Mouse (Mus musculus): Measurements from ENCODE around the gene Cdk11b.
"Not testable (repeated sequence)": the region's sequence is repeated elsewhere in the genome, so short reads cannot be mapped to it uniquely, and the experiment has no call there.

The Cdk11b gene

DNA sequence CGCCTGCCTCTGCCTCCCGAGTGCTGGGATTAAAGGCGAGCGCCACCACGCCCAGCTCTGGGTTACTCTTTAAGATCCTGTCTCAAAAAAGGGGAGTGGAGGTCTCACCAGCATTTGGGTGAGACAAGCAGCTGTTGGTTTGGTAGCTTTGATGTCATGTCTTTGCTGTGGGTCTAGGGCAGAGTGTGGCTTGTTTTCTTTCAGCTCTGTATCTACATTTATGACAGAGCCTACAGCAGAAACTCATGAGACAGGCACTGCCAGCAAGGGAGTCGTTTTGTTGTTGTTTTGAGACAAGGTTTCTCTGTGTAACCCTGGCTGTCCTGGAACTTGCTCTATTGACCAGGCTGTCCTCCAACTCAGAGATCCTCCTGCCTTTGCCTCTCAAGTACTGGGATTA lies 20.9 kb upstream of the Cdk11b start:
- ATAC-seq (ENCODE audit: insufficient number of reproducible peaks, low FRiP score, low TSS enrichment), result no peak

DNA sequence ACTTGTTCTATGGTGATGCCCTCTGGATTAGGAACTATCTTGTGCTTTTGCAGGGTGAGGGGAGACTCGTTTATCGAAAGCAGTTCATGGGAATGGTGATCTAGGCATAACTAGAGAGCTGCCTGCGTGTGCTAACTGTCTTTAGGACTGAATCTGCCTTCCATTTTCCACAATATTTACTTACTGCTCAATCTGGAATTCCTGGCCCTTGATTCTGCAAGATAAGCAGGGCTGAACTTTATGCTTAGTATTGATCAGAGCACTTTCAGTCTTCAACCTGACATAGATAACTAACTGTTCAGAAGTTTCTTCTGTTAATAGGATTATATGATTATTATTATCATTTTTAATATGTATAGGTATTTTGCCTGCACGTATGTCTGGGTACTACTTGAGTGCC lies 19.5 kb upstream of the Cdk11b start:
- ATAC-seq (ENCODE audit: insufficient number of reproducible peaks, low FRiP score, low TSS enrichment), result no peak

DNA sequence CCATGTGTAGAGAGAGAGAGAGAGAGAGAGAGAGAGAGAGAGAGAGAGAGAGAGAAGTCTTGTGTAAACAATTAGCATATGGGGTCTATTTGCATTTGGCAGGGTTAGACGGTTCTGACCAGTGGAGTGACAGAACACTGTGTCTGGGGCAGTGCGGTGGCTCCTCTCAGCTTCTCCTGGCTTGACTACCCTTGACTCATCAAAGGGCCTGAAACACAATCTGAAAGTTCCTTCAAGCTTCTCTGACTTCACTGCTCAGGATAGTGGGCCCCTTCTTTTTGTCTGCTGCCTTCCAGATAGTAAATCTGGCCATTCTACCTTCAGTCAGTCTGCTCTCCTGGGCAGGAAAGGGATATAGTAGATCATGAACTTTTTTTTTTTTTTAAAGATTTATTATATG lies 17.8 kb upstream of the Cdk11b start:
- no peak for ATAC-seq (ENCODE audit: insufficient number of reproducible peaks, low FRiP score, low TSS enrichment)

DNA sequence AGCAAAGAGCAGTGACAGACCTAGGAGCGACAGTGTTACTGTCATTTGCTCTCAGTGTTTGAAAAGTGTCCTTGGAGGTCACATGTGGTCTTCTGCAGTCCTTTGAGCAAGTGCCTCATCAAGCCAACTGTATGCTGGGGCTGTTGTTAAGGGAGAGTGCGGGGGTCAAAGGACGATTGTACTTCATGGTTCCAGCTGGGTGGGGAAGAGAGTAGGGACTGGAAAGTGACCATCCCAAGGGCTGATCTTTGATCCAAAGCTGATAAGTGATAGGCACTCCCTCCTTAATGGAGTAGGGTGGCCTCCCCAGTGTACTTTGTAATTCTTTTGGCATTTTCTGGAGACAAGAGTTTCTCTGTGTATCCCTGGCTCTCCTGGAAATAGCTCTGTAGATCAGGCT lies 12.8 kb upstream of the Cdk11b start:
- no peak for ATAC-seq (ENCODE audit: insufficient number of reproducible peaks, low FRiP score, low TSS enrichment)

DNA sequence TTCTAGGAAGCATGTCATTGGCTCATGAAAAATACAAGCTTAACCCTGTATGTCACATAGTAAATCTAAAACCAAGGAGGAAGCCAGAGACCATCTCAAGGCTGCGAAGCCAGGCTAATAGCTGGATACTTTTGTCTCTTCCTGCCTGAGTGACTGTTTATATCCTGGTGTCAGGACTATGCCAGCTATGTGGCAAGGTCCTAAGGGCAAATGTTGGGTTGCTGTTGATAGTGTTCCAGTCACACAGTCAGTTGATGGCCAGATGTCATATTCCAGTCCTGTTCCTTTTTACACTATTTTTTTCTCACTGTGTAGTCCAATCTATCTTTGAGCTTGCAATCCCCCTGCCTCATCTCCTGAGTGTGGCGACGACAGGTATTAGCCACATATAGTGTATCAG lies 11.4 kb upstream of the Cdk11b start:
- no peak for ATAC-seq (ENCODE audit: insufficient number of reproducible peaks, low FRiP score, low TSS enrichment)

DNA sequence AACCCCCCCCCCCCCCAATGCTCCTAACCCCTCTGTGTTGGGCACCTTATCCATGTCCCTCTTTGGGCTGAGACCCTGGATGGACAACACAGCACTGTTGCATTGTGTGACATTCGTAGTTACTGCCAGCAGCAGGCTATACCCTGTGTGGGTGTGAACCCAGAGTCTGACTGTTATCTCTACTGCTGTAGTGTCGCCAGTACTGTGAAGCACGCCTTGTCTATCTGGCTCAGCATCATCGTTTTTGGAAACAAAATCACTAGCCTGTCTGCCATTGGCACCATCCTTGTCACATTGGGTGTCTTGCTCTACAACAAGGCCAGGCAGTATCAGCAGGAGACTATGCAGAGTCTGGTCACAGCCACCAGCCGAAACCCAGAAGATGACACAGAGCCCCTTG lies 6.3 kb upstream of the Cdk11b start:
- no peak for ATAC-seq (ENCODE audit: insufficient number of reproducible peaks, low FRiP score, low TSS enrichment)

DNA sequence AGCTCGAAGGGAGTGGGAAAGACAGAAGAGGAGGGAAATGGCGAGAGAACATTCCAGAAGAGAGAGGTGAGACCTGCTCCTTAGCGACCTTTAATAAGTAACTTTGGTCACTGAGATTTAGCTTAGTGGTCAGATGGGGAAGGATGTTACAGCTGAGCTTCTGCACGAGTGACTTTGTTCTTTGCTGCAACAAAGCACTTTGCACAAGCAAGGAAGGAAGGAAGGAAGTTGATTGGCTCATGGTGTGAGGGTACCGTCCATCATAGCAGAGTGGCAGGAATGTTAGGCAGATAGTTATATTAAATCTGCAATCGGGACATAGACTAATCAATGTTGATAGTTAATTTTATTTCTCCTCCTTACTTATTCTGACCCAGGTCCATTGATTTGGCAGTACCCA lies 5.6 kb downstream of the Cdk11b start:
- ATAC-seq (ENCODE audit: insufficient number of reproducible peaks, low FRiP score, low TSS enrichment), result no peak

DNA sequence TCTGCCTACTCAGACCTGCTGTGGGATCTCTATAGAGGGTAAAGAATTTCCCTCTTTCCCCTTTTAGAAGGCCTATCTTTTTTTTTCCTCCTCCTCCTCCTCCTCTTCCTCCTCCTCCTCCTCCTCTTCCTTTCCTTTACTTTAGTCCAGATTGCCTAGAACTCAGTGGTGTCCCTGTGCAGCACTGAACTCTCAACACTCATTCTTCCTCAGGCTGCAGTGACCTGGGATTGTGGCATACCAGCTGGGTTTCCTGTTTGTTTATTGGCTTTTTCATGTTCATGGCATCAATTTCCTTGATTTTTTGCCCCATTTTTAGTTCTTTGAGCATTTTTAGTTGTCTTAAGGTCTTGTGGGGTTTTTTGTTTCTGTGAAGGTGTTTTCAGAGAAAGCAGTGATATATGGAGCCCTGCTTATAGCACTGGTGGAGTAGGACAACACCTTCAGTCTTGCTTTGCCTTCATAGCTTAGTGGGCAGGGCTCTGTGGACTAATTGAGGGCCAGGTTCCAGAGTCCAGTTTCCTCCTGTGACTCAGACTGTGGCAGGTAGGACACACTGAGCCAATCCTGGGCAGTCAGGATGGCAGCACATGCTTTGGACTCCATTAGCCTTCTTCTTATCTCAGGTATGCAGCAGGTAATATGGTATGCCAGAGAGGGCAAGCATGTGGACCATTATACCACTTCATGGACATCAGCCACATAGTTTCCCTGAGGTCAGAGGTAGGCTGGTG lies 11.3 kb downstream of the Cdk11b start:
- no peak for ATAC-seq (ENCODE audit: insufficient number of reproducible peaks, low FRiP score, low TSS enrichment)

DNA sequence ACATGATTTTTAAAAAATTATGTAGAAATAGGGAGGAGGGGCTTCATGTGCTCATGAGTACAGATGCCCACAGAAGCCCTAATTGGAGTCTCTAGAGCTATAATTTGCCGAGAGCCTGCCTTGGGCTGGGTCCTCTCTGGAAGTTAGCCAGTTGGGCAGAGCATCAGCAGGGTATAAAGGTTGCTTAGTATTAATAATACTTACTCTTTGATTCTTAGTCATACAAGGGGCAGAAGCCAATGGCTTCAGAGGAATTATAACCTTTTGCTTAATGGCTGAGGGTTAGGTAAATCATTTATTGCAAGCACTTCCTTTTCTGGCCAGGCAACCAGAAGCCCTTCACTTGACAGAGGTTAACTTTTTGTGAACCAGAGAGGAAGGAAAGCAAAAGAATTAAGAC lies 18.9 kb downstream of the Cdk11b start:
- ATAC-seq (ENCODE audit: insufficient number of reproducible peaks, low FRiP score, low TSS enrichment), result no peak

DNA sequence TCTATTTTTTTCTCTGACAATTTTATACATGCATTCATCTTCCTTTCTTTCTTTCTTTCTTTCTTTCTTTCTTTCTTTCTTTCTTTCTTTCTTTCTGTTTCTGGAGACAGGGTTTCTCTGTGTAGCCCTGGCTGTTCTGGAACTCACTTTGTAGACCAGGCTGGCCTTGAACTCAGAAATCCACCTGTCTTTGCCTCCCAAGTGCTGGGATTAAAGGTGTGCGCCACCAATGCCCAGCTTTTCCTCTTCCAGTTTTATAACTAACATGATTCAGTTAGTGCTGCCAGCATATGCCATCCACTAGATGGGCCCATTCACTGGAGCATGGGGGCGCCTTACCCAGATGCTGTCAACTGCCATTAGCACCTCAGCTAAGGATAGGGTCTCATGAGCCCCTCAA lies 20.7 kb downstream of the Cdk11b start, which contains the start of gene Gm10563:
TSS of gene Gm10563 (minus strand) at position 101 of the 400 bp plus-strand sequence.
- not testable (repeated sequence) for ATAC-seq (ENCODE audit: insufficient number of reproducible peaks, low FRiP score, low TSS enrichment)

DNA sequence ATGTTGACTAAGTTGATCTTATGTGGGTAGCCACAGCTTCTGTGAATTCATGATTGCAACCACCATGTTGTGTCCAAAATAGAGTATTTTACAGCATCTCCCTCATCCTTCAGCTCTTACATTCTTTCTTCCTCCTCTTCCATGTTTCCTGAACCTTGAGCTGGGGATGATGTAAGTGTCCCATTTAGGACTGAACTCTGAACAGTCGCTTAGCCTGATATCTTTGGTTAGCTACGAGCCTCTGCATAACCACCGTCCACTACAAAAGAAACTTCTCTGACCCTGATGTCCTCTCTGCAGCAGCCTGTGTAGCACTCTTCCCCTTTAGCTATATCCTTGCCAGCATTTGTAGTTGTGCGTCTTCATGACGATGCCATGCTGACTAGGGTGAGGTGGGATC lies 21.1 kb downstream of the Cdk11b start:
- ATAC-seq (ENCODE audit: insufficient number of reproducible peaks, low FRiP score, low TSS enrichment), result no peak

DNA sequence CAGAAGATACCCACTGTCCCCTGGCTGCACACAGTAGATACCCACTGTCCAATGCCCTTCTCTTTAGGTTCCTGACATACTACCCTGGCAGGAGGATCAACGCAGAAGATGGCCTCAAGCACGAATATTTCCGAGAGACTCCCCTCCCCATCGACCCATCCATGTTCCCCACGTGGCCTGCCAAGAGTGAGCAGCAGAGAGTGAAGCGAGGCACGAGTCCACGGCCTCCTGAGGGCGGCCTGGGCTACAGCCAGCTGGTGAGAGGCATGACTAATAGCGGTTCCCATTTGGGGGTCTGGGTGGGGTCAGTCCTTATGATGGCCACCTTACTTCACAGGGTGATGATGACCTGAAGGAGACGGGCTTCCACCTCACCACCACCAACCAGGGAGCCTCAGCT lies 24.7 kb downstream of the Cdk11b start:
- no peak for ATAC-seq (ENCODE audit: insufficient number of reproducible peaks, low FRiP score, low TSS enrichment)

DNA sequence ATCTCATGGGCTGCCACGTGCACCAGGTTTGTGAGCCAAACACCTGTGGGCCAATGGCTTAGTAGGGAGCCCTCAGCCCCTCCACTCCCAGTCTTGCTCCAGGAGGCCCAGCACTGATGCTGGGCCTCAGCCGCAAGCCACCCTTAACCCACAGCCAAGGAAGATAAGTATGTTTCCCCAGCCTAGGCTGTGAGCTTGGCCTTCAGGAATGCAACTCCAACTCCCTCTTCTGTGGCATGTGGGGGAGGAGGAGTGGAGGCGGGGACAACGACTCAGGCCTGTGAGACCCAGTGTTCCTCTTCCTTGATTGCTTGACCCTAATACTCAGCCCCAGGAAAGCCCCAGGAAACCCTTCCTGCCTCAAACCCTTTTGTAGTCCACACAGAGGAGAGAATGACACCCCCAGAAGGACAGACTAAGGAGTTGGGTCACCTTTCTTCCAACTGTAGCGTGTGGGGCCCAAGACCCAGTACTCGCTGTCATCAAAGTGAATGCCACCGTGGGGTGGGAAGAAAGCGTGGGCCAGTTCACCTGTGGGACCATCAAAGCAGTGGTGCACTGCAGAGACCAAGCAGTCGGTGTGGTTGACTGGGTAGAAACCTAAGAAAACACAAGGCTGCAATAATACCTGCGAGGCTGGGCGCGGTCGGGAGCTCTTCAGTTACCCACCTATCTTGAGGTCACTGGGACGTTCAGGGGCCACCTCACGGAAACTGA lies 27.1 kb downstream of the Cdk11b start:
- ATAC-seq (ENCODE audit: insufficient number of reproducible peaks, low FRiP score, low TSS enrichment), result no peak

DNA sequence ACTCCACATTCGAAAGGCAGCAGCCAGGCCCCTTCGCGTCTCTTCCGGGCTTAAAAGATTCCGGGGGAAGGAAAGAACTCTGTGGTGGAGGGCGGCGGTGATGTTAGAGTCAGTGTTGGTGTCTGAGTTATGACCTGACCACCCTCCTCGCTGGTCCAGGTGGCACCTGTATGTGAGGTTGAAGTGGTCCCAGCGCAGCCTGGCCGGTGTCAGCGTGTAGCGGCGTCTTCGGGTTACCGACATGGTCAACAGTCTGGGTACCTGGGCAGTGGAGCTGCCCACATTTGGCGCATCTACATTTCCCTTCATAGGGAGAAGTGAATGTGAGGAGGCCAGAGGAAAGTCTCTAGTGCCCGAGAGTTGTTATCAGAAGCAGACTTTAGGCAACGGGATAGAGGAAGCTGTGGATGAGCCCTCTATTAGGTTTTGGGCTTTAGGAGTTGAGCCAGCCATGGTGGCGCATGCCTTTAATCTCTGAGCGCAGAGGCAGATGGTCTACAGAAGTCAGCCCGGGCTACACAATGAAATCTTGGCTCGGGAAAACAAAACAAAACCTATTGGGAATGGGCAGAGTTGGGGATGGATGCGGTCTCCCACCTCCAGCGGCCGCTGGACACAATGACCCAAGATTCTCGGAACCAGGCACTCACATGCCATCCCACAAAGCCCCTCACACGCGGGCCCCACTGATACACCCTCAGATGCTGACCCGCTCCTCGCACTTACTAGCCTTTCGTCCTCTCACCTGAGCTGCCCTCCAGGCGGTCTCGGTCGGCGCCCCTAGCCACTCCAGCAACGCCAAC lies 27.8 kb downstream of the Cdk11b start:
- ATAC-seq (ENCODE audit: insufficient number of reproducible peaks, low FRiP score, low TSS enrichment), result no peak

DNA sequence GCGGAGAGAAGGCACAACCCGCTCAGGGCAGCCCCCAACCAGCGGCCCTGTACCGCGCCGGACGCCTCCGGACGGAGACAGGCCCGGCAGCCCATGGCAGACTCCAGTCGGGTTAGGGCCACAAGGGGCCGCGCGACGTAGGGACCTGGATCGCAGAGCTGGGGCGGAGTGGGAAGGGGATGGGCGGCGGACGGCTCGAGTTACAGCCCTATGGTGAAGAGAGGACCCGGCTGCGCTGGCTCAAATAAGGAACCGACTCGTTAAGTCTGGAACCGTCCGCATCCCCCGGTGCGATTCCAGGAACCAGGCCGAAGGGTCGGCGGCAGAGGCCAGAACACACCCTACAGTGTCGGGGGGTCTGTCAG lies 28.4 kb downstream of the Cdk11b start, which contains the start of gene Mmp23:
TSS of gene Mmp23 (minus strand) at position 299 of the 365 bp plus-strand sequence.
- no peak for ATAC-seq (ENCODE audit: insufficient number of reproducible peaks, low FRiP score, low TSS enrichment)

DNA sequence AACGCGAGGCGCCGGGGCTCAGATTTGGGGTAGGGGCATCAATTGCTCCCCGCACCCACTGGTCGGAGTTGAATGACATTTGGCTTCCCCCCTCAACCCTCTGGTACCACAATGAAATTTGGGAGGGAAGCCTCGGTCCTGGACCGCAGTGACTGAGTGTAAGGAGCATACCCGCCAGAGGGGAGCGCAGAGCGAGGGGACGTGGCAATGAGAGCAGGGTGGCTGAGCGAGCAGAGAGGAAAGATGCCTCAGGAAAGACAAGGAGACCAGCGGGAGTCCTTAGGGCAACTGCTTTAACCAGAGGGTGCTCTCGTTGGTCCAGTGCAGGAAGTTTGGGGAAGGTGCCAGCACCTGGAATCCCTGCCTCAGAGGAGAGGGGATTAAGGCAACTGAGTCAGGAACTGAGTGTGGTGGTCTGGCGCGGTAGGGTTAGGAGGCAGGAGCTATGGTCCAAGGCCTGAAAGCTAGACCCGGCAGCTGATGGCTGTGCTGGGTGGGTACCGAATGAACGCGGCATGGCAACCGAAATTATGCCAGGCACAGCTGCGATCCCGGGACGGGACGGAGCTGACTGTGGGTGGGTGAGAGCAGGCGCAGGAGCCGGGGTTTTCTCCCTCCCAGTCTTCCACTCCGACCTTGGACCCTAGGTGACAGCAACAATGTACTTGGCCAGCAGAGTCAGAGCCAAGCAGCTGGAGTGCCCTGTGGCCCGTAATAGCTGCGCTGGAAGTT lies 29.0 kb downstream of the Cdk11b start:
- ATAC-seq (ENCODE audit: insufficient number of reproducible peaks, low FRiP score, low TSS enrichment), result no peak

DNA sequence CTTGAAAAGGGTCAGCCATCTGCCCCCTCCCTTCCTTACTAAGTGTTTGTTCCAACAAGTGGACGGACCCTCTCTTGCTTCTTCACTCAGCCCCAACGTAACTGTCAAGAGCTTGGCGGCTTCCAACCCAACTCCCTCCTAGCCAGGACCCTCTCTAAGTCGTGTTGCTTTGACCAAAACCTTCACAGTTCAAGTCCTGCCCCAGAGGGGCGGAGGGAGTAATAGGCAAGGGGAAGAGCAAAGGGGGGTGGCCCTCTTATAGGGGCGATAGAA lies 29.5 kb downstream of the Cdk11b start:
- no peak for ATAC-seq (ENCODE audit: insufficient number of reproducible peaks, low FRiP score, low TSS enrichment)

DNA sequence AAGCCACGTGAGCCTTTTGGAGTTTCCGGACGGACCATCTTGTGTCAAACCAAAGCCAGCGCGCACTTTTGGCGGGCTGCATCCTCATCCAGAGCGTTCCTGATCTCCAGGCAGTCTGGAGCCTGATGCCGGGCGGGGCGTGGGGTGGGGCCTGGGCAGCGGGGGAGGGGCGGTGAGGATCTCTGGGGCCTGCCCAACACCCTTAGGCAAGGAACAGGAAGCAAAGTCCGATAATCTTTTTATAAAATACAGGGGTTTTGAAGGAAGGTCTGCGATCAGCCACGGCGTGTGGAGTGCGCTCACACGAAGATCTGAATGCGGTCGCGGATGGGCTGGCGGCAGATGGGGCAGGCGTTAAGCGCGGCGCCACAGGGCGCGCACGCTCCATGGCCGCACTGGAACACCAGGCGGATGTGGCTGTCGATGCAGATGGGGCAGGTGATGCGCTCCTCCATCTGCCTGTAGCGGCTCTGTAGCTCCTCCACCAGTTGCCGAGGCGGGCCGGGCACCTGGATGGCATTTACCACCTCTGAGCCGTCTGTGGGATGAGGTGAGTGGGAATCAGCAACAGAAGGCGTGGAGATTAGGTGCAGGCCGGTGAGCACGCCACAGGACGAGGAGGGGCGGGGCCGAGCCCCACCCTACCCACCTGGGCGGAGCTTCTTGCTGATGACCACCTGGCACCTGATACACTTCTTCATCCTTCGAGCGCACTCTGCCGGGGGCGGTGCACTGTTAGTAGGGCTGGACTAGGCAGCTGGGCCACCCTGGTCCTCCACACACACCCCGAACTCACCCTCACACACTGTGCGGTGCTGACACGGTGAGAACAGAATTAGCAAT lies 30.0 kb downstream of the Cdk11b start:
- ATAC-seq (ENCODE audit: insufficient number of reproducible peaks, low FRiP score, low TSS enrichment), result peak; percentile 41; the same call in 1 of the 2 replicates

DNA sequence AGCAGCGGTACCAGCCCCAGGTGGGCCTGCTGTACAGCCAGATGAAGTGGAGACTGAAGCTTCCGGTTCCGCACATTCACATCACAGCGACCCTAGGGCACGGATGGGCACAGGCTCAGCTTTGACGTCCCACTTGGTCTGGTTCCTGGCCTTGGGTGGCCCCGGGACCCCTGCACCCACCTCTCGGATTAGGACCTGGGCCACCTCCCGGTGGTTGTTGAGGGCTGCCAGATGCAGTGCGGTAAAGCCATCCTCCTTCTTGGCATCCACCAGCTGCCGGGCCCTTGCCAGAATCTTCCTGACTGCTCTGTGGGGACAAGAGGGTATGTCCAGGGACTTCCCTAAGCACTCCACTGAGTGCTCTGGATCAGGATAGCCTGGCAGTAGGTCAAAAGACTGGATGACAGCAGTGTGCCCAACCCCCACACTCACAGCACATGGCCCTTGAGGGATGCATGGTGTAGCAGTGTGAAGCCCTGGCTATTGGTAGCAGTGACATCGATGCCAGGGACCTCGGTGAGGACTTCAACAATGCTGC lies 31.6 kb downstream of the Cdk11b start:
- no peak for ATAC-seq (ENCODE audit: insufficient number of reproducible peaks, low FRiP score, low TSS enrichment)

DNA sequence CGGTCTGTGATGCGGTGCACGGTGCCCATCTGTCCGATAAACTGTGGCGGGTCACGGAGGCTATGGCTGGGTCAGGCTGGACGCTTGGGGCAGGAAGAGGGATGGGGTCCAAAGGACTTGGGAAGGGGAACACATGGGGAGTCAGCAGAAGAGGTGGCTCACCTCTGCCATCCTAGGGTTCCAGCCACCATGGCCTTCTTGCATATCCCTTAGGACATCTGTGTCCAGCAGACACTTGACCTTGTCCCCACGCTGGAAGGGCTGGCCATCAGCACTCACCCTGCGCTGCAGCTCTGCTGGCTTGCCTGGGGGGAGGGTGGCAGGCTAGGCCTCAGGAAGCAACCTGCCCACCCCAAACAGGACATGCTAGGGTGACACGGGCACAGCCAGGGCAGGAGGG lies 34.3 kb downstream of the Cdk11b start:
- no peak for ATAC-seq (ENCODE audit: insufficient number of reproducible peaks, low FRiP score, low TSS enrichment)
